Mouse (Mus musculus) embryonic facial prominence, embryonic 11.5 days (tissue): ENCODE results near the gene Rab11fip5. TPM values are rescaled to one million over a fixed set of nuclear protein-coding genes. Genes with fewer than 3 reads are reported as not detected.

Experiments used
- ATAC-seq: fragments of 200-750 bp; cut with Nextera tagmentation; replicated peaks from 2 replicates; pipeline ENCODE4 v1.8.0; 2017; ENCODE audit warnings: low read depth; ENCODE audit not compliant: insufficient number of reproducible peaks, low FRiP score, low TSS enrichment
- DNase-seq: peaks from one replicate; pipeline ENCODE4 v3.0.0-alpha.2; 2015; ENCODE audit warnings: low spot score
- H3K27ac ChIP-seq: fragments of 300-500 bp; sonication (generic); replicated peaks from 2 replicates; pipeline ENCODE4 v1.5.1; 2014; ENCODE audit warnings: mild to moderate bottlenecking, low read depth, low read length, control low read depth
- H3K27me3 ChIP-seq: fragments of 300-500 bp; sonication (generic); 2 replicates; pipeline ENCODE4 v1.6.1; 2014; ENCODE audit warnings: mild to moderate bottlenecking, low read length, moderate library complexity, mixed read lengths; ENCODE audit not compliant: control insufficient read depth, insufficient read depth
- H3K36me3 ChIP-seq: fragments of 300-500 bp; sonication (generic); replicated peaks from 2 replicates; pipeline ENCODE4 v1.6.1; 2014; ENCODE audit warnings: low read depth, mild to moderate bottlenecking, low read length, moderate library complexity, mixed read lengths; ENCODE audit not compliant: control insufficient read depth, insufficient read depth
- H3K4me1 ChIP-seq: fragments of 300-500 bp; sonication (generic); 2 replicates; pipeline ENCODE4 v1.6.1; 2014; ENCODE audit warnings: low read length, mixed read lengths; ENCODE audit not compliant: control insufficient read depth, insufficient read depth
- H3K4me2 ChIP-seq: fragments of 300-500 bp; sonication (generic); 2 replicates; pipeline ENCODE4 v1.6.1; 2014; ENCODE audit warnings: low read depth, mild to moderate bottlenecking, control low read depth, low read length, moderate library complexity
- H3K4me3 ChIP-seq: fragments of 300-500 bp; sonication (generic); 2 replicates; pipeline ENCODE4 v1.5.1; 2014; ENCODE audit warnings: low read depth, low read length, control low read depth
- H3K9ac ChIP-seq: fragments of 300-500 bp; sonication (generic); replicated peaks from 2 replicates; pipeline ENCODE4 v1.6.1; 2014; ENCODE audit warnings: mild to moderate bottlenecking, control low read depth, low read length
- H3K9me3 ChIP-seq: fragments of 300-500 bp; sonication (generic); replicated peaks from 2 replicates; pipeline ENCODE4 v1.6.1; 2016; ENCODE audit warnings: mild to moderate bottlenecking, low read length, inconsistent platforms, mixed read lengths; ENCODE audit not compliant: control insufficient read depth
- WGBS: fragments of 180-500 bp; shearing (Covaris S2); extraction: QIAGEN DNeasy Blood & Tissue Kit; methylation state at CpG from one replicate; pipeline ENCODE4 v1.1.7; 2014; 5-methylcytosine and 5-hydroxymethylcytosine counted together
- polyA plus RNA-seq: library from polyadenylated mRNA; unstranded; fragments of >200 nt; fragmentation: Nextera tagmentation; extraction: Ambion mirVana; gene quantifications from 2 replicates; pipeline ENCODE4 v1.2.1, GENCODE M21; 2014

Gene Rab11fip5
- polyA plus RNA-seq, 1 experiment from 2014 or later, result 3.1 TPM

- Histone ChIP-seq H3K36me3 (no peaks in the 10 kb centered on the region), H3K9ac (peak overlapping the region; percentile 41), H3K27me3 (no peaks in the 10 kb centered on the region), H3K27ac (no peak overlapping the region), H3K4me1 (no peaks in the 10 kb centered on the region), H3K4me3 (no peak overlapping the region), H3K9me3 (no peaks in the 10 kb centered on the region), H3K4me2 (0 out of 2 replicates have a peak overlapping the region, but pooled peaks have one; percentile 13)
- peak; percentile 90 for DNase-seq
- ATAC-seq, result no peak
- WGBS, result 31% methylated on average over 10 of the region's 10 CpGs
Observed at GRCm38 (mm10) chr6:85380201-85380900, 5.9 kb upstream of the Rab11fip5 start.

DNA sequence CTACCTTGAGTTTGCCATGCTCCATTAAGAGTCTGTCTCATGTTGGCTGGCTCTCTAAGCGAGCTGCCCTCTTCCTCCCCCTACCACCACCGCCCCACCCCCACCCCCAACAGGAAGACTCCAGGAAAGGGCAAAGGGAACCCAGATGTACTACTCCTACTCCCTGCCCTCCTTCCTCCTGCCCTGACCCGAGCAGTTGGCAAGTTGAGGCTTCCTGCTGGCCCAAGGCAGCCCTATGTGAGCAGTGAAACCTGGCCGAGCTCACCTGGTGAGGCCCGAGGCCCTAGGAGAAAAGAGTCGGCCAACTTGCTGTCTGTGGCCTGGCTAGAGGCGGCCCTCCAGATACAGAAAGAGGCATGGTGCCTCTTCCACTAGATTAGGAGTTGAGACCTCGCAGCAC lies 4.2 kb upstream of the Rab11fip5 start:
- H3K36me3 ChIP-seq, result no peaks in the 10 kb centered on the region
- WGBS, result 49% methylated on average over 8 of the region's 8 CpGs

DNA sequence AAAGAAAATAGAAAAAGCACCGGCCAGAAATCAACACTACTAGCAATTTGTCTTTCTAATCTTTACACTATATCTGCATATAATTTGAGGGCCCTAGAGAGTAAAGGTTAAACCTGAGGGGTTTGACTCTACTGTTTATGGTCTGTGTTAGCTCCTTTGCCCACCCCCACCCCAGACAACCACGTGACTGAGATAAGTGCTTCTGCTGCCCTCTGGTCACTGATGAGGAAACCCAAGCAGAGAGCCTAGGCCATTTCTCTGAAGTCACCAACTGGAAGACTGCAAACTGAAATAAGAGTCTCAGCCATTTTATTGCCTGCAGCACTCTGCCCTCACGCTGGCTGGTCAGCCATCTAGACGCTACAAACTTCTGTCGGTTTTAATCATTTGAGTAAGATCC lies 3.4 kb upstream of the Rab11fip5 start:
- Histone ChIP-seq H3K4me2 (no peak overlapping the region), H3K27ac (no peak overlapping the region), H3K9me3 (no peaks in the 10 kb centered on the region), H3K9ac (no peak overlapping the region), H3K36me3 (no peaks in the 10 kb centered on the region), H3K4me1 (no peaks in the 10 kb centered on the region), H3K4me3 (no peak overlapping the region), H3K27me3 (no peaks in the 10 kb centered on the region)
- ATAC-seq, result no peak
- WGBS, result 51% methylated on average over 5 of the region's 5 CpGs
- DNase-seq, result no peak

More for the DNA sequence above, 4.2 kb upstream of the Rab11fip5 start:
- Histone ChIP-seq H3K27ac (no peak overlapping the region), H3K4me1 (no peaks in the 10 kb centered on the region), H3K9ac (no peak overlapping the region), H3K27me3 (no peaks in the 10 kb centered on the region), H3K4me2 (no peak overlapping the region), H3K4me3 (no peak overlapping the region), H3K9me3 (no peaks in the 10 kb centered on the region)
- DNase-seq (no peak), ATAC-seq (no peak)

DNA sequence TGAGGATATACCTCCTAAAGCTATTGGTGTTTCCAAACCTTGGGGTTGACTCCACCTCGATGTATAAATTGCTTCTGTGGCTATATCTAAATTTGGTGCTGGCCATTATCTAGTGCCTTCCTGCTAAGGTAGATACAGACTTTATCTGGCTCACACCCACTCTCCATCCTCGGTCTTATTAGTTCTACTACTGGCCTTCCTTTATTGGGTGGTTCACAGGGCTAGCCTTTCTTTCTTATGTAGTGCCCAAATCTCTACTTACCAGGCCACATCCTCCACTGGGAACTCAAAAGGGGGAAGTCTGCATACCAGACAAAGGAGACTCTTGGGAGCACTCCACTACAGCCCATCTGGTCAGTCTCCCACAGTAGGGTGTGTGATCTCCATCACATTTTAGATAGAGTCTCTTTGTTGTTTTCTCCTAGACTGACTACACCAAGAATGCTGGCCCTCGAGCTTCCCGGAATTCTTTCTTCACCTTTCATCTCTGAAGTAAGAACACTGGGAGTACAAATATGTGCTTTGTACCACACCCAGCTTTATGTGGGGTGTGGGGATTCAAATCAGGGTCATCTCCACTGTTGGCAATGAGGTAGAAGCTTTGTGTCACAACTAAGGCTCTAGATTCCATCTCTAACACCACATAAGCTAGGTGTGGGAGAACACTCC lies 2.8 kb upstream of the Rab11fip5 start:
- WGBS, result 70% methylated on average over 4 of the region's 4 CpGs
- Histone ChIP-seq H3K4me1 (no peaks in the 10 kb centered on the region), H3K36me3 (no peaks in the 10 kb centered on the region), H3K27ac (no peak overlapping the region), H3K9ac (no peak overlapping the region), H3K27me3 (no peaks in the 10 kb centered on the region), H3K9me3 (no peaks in the 10 kb centered on the region), H3K4me3 (no peak overlapping the region), H3K4me2 (no peak overlapping the region)
- DNase-seq (no peak), ATAC-seq (no peak)

DNA sequence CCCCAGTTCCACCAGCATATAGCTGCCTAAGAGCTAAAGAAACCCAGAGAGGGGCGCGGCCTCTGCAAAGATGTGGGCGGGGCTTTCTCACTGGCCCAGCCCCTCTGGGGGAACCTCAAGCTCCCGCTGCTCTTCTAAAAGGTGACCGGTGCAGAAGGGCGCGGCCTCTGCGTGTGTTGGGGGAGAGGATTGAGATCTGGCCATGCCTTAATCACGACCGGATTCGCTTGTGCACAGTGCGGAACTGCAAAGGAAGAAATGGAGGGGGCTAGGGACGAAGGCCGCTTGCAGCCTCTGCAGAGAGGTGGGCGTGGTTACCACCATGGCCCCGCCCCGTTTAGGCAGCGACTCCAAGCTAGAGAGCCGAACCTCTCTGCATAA lies 290 bp upstream of the Rab11fip5 start:
- WGBS, result 0% methylated on average over 19 of the region's 19 CpGs
- peak overlapping the region; percentile 96 for H3K4me2 ChIP-seq
- H3K4me1 ChIP-seq, result no peaks in the 10 kb centered on the region
- H3K9me3 ChIP-seq, result no peaks in the 10 kb centered on the region
- H3K36me3 ChIP-seq, result no peaks in the 10 kb centered on the region
- H3K4me3 ChIP-seq, result peak overlapping the region; percentile 70
- H3K27me3 ChIP-seq, result no peaks in the 10 kb centered on the region
- ATAC-seq, result peak; percentile 95
- DNase-seq, result peak; percentile 99
- H3K9ac ChIP-seq, result peak overlapping the region; percentile 23; the same call in 1 of the 2 replicates
- no peak overlapping the region for H3K27ac ChIP-seq

- peak overlapping the region; percentile 63; the same call in 1 of the 2 replicates for H3K9ac ChIP-seq
- ATAC-seq, result no peak
- H3K4me1 ChIP-seq, result no peaks in the 10 kb centered on the region
Observed at GRCm38 (mm10) chr6:85373066-85373860, 1.2 kb downstream of the Rab11fip5 start.

GRCm38 (mm10) chr6:85372496-85372895 lies 1.9 kb downstream of the Rab11fip5 start:
- DNase-seq, result no peak
- ATAC-seq, result no peak
- no peaks in the 10 kb centered on the region for H3K36me3 ChIP-seq
- no peak overlapping the region for H3K4me3 ChIP-seq
- no peak overlapping the region for H3K4me2 ChIP-seq
- no peaks in the 10 kb centered on the region for H3K4me1 ChIP-seq
- WGBS, result 83% methylated on average over 2 of the region's 2 CpGs
- H3K9ac ChIP-seq, result no peak overlapping the region
- no peaks in the 10 kb centered on the region for H3K27me3 ChIP-seq
- H3K27ac ChIP-seq, result no peak overlapping the region
- no peaks in the 10 kb centered on the region for H3K9me3 ChIP-seq

More at GRCm38 (mm10) chr6:85373066-85373860, 1.2 kb downstream of the Rab11fip5 start:
- 86% methylated on average over 10 of the region's 10 CpGs for WGBS
- no peak overlapping the region for H3K27ac ChIP-seq
- no peak for DNase-seq
- no peaks in the 10 kb centered on the region for H3K9me3 ChIP-seq
- H3K4me3 ChIP-seq, result peak overlapping the region; percentile 70
- no peaks in the 10 kb centered on the region for H3K27me3 ChIP-seq
- peak overlapping the region; percentile 96 for H3K4me2 ChIP-seq
- no peaks in the 10 kb centered on the region for H3K36me3 ChIP-seq
